Mouse (Mus musculus) cerebellum, postnatal 14 days (tissue): ENCODE measurements around the gene Creb3l1.

Experiments used
- DNase-seq, 2 experiments: peaks; one replicate each; pipeline ENCODE4 v3.0.0; 2021; ENCODE audit warnings: mixed read lengths in 2 of 2

Gene Creb3l1

GRCm38 (mm10) chr2:91997905-91998608 is 26.2 kb downstream of the Creb3l1 start:
- peak in 1 of 2 experiments; percentile 26 for DNase-seq

DNA sequence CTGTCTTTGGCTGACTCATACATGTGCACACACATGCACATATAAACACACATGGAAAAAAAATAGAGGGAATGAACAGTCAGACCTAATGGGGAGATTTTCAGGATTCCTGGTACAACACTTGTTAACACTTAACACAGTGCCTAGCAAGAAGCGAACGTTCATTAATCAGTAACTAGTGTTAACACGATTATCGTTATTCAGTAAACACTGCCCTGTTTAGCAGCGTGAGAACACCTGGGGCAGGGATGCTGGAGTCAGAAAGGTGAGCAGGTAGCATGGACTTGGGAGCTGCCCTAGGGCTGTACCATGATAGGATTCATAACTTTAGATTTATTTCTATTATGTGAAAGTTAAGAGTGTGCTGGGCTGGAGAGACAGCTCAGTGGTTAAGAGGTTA is 28.3 kb downstream of the Creb3l1 start:
- DNase-seq, result no peak

- DNase-seq, result no peak
Measured at GRCm38 (mm10) chr2:91993409-91993808, 30.9 kb downstream of the Creb3l1 start.

- peak in 1 of 2 experiments; percentile 62 for DNase-seq
Measured at GRCm38 (mm10) chr2:91989750-91990149, 34.6 kb downstream of the Creb3l1 start.

- DNase-seq, result peak; percentile 96 to 99
Measured at GRCm38 (mm10) chr2:91987542-91987941, 36.8 kb downstream of the Creb3l1 start.

DNA sequence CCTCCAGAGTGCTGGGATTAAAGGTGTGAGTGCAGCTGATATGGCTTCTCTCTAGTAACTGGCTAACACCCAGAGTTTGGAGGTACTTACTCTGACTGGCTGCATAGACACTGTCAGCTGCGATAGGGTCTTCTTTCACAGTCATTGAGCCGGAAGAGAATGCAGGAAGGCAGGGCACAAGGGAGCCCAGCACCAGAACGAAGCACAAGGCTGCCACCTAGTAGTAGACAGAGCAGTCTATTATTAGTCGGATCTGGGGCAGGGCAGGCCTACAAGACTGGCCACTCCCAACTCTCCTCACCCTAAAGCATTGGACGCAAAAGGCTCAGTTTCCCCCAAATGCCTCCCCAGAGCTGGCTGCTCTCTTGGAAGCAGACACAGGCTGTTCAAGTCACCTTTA is 38.2 kb downstream of the Creb3l1 start:
- DNase-seq, result peak; percentile 65 to 70

DNA sequence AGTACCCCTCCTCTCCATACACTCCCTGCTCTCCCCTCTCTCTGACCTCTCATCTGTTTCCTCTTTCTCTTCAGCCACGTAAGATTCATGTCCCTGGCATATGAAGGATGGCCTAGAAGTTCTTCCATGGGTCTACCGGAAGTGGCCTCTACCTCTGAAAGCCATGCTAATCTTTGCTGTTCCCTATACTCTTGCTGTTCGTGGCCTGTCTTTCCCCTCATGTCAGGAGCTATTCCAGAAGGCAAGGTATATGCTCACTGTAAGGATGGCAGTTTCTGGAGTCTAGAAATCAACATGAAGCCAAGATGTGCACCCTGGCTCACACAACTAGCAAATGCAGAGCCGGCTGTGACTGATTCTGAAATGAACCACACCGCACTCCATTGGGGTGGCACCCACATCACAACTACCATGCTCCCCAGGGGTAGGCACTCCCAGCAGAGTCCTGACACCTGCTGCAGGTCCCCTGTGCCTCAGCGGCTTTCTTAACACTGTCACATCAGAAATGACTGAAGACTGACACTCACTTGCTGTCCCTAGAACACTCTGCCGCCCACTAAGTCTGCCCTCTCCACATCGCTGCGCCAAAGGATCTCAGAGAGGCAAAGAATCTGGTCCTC is 39.3 kb downstream of the Creb3l1 start:
- no peak for DNase-seq

DNA sequence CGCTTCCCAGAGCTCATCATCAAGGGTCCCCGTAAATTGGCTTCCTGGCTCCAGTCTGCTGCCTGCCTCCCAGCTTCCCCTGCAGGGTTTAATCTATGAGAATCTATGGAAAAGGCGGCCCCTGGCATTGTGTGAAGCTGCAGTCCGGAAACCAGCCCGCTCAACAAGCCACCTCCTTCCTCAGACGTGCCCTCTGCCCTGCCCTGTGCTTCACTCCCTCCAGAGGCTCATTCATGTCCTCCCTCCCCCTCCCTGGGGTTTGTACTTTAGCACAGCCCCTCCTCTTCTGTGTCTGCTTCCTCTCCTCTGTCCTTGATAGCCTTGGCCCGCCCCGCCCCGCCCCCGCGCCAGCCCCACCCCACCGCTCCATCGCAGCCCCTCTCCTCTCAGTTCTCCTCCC is 39.9 kb downstream of the Creb3l1 start:
- DNase-seq, result no peak

DNA sequence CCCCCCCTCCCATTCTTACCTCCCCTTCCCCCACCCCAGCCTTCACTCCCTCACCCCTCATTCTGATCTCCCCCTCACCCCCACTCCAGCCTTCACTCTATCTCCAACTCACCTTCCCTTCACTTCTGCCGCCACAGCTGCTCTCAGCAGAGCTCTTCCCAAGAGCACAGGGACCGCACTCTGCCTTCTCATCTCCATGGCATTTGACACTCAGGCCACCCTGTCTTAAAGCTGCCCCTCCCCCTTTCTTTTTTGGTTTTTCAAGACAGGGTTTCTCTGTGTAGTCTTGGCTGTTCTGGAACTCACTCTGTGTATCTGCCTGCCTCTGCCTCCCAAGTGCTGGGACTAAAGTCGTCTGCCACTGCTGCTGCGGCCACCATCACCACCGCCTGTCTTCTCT is 43.5 kb downstream of the Creb3l1 start:
- DNase-seq, result no peak

- DNase-seq, result no peak
Measured at GRCm38 (mm10) chr2:91980245-91980644, 44.1 kb downstream of the Creb3l1 start.

DNA sequence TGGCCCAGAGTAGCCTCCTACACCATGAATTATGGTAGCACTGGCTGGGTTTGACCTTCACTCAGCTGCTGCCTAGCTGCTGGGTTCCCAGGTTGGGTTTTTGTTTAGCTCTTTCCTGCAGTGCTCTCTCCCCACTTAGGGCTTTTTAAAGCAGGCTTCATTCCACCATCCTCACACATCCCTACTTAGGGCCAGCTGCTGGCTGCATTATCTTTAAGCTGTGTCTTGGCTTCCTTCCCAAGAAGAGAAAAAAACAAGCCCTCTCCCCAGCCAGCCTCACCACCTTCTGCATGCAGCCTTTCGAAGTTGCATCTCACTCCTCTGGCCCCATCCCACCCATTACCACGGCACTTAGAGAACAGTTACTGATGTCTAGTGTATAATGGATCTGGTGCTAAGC is 45.8 kb downstream of the Creb3l1 start:
- DNase-seq, result no peak

DNA sequence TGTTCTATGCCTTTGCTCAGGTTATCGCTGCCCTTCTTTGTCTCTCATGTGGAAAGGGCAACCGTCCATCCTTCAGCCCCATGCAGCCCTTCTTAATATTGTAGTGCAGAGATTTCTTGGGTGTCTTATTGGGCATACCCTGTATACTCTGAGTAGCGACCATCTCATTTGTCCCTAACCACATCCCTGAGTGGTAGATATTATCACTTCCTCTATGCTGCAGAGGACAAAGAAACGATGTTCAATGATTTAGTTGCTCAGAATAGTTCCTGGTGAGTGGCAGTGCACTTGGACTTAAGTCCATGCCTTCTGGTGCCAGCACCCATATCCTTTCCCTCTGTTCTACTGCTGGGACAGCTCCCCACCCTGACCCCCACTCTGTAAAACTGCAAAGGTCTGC is 46.3 kb downstream of the Creb3l1 start:
- no peak for DNase-seq

GRCm38 (mm10) chr2:91975581-91976541 is 48.4 kb downstream of the Creb3l1 start, which contains the start of gene Dgkz:
Gene Dgkz (minus strand): TSS chr2:91975864.
- DNase-seq, result peak; percentile 42 to 58

DNA sequence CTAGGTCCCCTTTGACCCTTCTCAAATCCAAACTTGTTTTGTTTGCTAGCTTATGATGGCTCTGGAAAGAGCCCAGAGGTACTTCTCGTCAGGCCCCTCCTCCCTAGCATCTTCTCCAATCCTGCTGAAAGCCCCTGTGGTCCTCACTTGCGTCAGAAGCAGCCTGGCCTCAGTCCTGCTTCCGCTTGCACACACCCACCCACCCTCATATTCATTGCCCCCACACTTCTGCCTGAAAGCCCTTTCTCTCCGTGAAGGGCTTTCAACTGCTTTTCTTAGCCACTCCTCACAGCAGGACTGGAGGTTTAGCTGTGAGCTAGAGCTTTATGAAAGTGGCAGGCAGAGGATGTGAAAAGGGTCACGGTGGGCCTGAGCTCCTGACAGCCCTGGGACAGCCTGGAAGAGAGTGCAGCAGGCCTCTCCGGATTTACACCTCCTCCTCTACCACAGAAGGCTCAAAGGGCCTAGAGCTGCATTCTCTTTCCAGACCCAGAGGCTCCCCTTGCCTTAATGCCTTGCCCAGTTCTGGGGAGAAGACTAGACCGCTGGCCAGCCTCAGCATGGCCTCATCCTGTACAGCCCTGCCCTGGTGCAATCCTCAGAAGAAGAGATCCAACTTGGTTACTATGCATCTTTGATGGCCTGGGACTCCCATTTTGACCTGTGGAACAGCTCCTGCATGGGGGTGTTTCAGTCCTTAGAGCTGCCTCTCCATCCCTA is 50.7 kb downstream of the Creb3l1 start:
- DNase-seq, result no peak

DNA sequence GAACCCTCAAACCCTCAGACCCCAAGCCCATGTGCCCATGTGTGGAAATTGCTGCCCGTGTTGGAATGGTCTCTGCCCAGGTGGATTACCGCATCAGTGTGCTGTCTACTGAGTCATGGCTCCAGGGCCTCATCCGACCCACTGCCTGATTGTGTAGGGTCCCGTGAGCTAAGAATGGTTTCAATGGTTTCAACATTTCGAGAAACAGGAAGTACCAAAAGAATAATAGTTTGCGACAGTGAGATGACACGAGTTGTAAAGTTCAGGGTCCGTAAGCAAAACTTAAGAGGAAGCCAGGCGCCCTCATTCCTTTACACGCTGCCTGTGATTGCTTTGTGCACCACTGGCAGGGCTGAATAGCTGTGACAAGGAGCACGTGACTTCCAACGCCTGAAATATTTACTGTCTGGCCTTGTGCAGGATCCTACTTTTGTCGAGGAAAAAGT is 52.2 kb downstream of the Creb3l1 start:
- no peak for DNase-seq

- peak; percentile 84 to 89 for DNase-seq
Measured at GRCm38 (mm10) chr2:91971231-91972097, 52.8 kb downstream of the Creb3l1 start.

DNA sequence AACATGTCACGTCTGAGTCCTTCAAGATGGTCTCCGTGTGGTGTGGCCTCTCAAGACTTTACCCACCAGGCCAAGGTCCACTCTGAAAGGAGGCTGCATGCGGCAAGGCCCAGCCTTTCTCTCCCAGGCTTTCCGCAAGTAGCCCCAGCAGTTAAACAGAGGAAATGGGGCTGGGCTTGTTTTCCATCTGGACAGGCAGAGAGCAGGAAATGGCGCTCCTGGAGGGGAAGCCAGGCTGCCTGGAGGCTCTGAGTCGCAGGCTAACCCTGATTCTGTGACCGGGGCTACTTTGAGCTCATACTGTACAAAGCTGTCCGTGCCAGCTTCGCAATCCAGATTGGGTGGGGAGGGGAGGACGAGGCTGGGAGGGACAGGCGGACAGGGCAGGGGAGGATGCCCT is 56.3 kb downstream of the Creb3l1 start:
- no peak for DNase-seq

DNA sequence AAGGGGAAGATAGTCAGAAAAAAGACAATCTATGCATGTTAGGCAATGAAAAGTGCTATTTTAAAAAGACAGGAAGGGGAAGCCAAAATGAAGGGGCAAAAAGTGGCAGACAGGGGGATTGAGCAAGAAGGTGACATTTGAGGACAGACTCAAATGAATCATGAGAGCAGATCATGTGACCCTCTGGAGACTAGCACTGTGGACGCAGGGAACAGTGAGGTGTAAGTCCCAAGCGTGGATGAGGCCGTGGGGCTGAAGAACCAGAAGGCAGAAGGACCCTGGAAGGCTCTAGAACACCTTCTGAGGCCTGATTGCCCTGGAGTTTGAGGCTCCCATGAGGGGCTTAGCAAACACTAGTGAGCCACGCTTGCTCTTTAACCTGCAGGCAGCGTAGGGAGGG is 57.9 kb downstream of the Creb3l1 start:
- DNase-seq, result no peak

DNA sequence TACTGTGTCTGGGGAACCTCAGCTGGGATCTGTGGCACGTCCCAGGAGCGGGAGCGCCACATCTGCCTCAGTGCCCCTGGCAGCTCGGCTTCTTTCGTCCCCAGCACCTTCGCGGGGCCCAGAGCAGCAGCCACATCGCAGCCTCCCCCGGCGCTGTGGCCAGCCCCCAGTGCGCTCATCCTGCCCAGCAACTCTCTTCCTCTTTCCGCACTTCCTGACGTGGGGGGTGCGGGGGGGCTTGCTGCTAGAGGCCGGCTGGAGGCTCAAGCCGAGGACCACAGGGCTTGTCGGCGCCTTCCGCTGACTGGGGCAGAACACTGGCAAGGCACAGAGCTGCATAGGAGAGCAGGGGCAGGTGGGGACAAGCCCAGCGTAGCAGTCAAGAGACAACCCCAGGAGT is 58.9 kb downstream of the Creb3l1 start:
- DNase-seq, result no peak

DNA sequence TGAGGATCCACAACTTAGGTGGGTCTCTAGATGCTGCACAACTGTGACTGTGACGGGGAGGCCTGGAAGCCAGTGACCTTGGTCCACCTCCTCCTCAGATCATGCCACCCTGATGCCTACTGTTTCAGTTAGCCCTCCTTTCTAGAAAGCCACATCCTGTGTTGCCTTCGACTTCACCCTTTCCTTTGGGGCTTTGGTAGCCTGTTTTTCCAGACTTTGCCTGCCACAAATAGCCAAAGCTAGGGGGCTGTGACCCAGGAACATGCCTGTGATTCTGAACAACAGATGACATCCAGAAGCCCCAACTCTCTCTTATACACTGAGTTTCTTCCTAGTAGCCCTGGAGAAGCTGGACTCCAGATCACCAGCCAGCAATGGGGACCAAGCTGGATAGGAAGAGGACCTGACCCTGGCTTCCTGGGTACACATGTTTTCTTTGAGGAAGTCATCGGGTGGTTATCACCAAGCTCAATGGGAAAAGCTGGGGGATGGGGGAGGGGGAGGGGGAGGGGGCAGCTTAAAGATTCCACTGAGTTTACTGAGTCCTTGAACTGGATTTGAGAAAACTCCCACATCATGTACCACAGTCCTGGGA is 59.6 kb downstream of the Creb3l1 start:
- DNase-seq, result no peak

DNA sequence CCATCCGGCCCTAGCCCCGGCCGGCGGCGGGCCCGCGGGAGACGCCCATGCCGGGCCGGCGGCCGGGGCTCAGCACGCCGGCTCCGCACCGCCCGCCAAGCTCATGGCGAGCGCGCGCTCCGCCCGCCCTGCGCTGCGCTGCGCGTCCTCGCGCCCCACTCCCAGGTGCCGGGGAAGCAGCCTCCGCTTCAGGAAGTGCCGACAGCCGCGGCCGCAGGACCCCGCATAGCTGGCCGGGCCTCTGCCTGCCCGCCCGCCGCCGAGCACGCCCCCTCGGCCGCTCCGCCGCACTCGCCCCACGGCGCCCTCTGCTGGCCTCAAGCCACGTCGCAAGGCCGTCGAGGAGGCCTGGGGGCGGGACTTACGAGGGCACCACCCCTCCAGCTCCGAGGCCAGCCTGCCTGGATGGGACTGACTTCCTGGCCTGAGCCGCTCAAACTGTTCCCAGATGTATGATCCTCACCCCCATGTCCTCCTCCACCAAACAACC is 60.8 kb downstream of the Creb3l1 start:
- peak; percentile 99 for DNase-seq
